Mouse (Mus musculus): ENCODE measurements around the gene Bag6.

DNA sequence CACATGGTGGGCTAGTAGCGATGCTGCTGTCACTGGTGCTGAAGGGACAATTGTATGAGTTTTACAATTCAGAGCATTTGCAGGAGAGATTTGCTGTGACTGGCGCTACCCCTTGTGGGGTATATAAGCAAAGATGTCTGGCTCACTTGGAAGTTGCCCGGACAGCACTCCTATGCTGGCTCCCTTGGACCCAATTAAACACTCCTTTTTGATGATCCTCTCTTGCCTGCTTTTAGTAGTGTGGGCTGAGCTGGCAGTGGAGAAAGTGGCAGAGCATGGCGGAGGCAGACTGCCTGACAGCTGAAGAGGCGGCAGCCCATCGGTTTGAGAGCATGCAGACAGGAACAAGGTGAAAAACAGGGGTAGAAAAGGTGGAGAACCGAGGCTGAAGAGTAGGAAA, 32.8 kb downstream of the Bag6 start:
- TF ChIP-seq CTCF (IDR thresholded peaks at IDR 0.05; ENCODE audit: low read depth, low read length) (no peak), GATA2 (IDR thresholded peaks at IDR 0.05; ENCODE audit: borderline replicate concordance, low read depth, low read length) (no peak), GATA1 (IDR thresholded peaks at IDR 0.05; ENCODE audit: borderline replicate concordance, low read length) (no peak), TAL1 (conservative IDR thresholded peaks at IDR 0.05; ENCODE audit: low read depth, low read length) (no peak), POLR2AphosphoS5 (IDR thresholded peaks at IDR 0.05; ENCODE audit: insufficient replicate concordance, low read depth, low read length) (no peak)

Data from G1E (cell line).